Mouse (Mus musculus) C2C12 (cell line): Measurements from ENCODE around the gene Pcsk2. TPM values are rescaled to one million over a fixed set of nuclear protein-coding genes. Genes with fewer than 3 reads are reported as not detected.

Experiments used
- H3K27me3 ChIP-seq: one replicate; pipeline ENCODE4 v1.6.1; 2011; ENCODE audit not compliant: control insufficient read depth, insufficient read depth, insufficient read length
- H3K36me3 ChIP-seq: one replicate; pipeline ENCODE4 v1.6.1; 2011; ENCODE audit not compliant: control insufficient read depth, insufficient read depth
- H3K4me3 ChIP-seq: one replicate; pipeline ENCODE4 v1.5.1; 2011; ENCODE audit warnings: mild to moderate bottlenecking, control low read depth; ENCODE audit not compliant: poor library complexity, insufficient read depth, severe bottlenecking
- H3K79me2 ChIP-seq: one replicate; pipeline ENCODE4 v1.6.1; 2011; ENCODE audit not compliant: control insufficient read depth, insufficient read depth
- H3K79me3 ChIP-seq: one replicate; pipeline ENCODE4 v1.6.1; 2011; ENCODE audit warnings: low read depth, control low read depth
- H3ac ChIP-seq: one replicate; pipeline ENCODE3; 2011; ENCODE audit warnings: low read depth; ENCODE audit not compliant: control insufficient read depth, insufficient read length
- CEBPB ChIP-seq: IDR thresholded peaks from one replicate; pipeline ENCODE4 v1.6.1; 2011; ENCODE audit warnings: low read depth, mild to moderate bottlenecking, control low read depth, moderate library complexity
- CTCF ChIP-seq: IDR thresholded peaks from one replicate; pipeline ENCODE4 v1.5.1; 2011; ENCODE audit not compliant: control insufficient read depth, insufficient read depth, insufficient read length
- FOSL1 ChIP-seq: IDR thresholded peaks from one replicate; pipeline ENCODE4 v1.8.0; 2011; ENCODE audit warnings: mild to moderate bottlenecking, low read length; ENCODE audit not compliant: poor library complexity, insufficient read depth, severe bottlenecking
- MAX ChIP-seq: IDR thresholded peaks from one replicate; pipeline ENCODE4 v1.6.1; 2011; ENCODE audit warnings: mild to moderate bottlenecking, control low read depth
- MYOD1 ChIP-seq: IDR thresholded peaks from one replicate; pipeline ENCODE4 v1.6.1; 2011; ENCODE audit warnings: low read depth; ENCODE audit not compliant: control insufficient read depth, insufficient read length
- MYOG ChIP-seq: IDR thresholded peaks from one replicate; pipeline ENCODE4 v1.6.1; 2011; ENCODE audit not compliant: control insufficient read depth, insufficient read length; ENCODE audit errors: extremely low read depth
- USF1 ChIP-seq: IDR thresholded peaks from one replicate; pipeline ENCODE4 v1.6.1; 2011; ENCODE audit warnings: low read depth, mild to moderate bottlenecking, control low read depth, moderate library complexity
- polyA plus RNA-seq: library from polyadenylated mRNA; unstranded; fragments of >200 nt; fragmentation: generic; extraction: Trizol; gene quantifications from one replicate; pipeline ENCODE4 v1.2.1, GENCODE M21; 2012; ENCODE audit warnings: missing spikeins

The Pcsk2 gene
- polyA plus RNA-seq, 1 experiment: 0.07 TPM

GRCm38 (mm10) chr2:143614775-143615174, 68.8 kb downstream of the Pcsk2 start:
- Histone ChIP-seq H3K4me3 (no peak overlapping the region), H3K27me3 (no peaks in the 10 kb centered on the region), H3K79me3 (no peaks in the 10 kb centered on the region), H3K79me2 (no peaks in the 10 kb centered on the region), H3ac (no peak overlapping the region), H3K36me3 (no peaks in the 10 kb centered on the region)
- no peak for TF ChIP-seq CTCF
- no peak for TF ChIP-seq MAX
- TF ChIP-seq CEBPB: no peak
- no peak for TF ChIP-seq MYOG
- no peak for TF ChIP-seq USF1
- no peak for TF ChIP-seq FOSL1
- TF ChIP-seq MYOD1: no peak

GRCm38 (mm10) chr2:143620916-143621315, 75.0 kb downstream of the Pcsk2 start:
- H3K36me3 ChIP-seq: no peaks in the 10 kb centered on the region
- no peak overlapping the region for H3ac ChIP-seq
- TF ChIP-seq MYOG (no peak), MYOD1 (no peak), USF1 (no peak), CEBPB (no peak), MAX (no peak), CTCF (no peak), FOSL1 (no peak)
- H3K79me2 ChIP-seq: no peaks in the 10 kb centered on the region
- H3K4me3 ChIP-seq: no peak overlapping the region
- no peaks in the 10 kb centered on the region for H3K27me3 ChIP-seq
- H3K79me3 ChIP-seq: no peaks in the 10 kb centered on the region

- Histone ChIP-seq H3K27me3 (no peaks in the 10 kb centered on the region), H3ac (no peak overlapping the region), H3K36me3 (no peaks in the 10 kb centered on the region), H3K79me2 (no peaks in the 10 kb centered on the region), H3K79me3 (no peaks in the 10 kb centered on the region), H3K4me3 (no peak overlapping the region)
- TF ChIP-seq CTCF (no peak), MAX (no peak), FOSL1 (no peak)
These were observed 78.0 kb downstream of the Pcsk2 start for GRCm38 (mm10) chr2:143623916-143624315.

- Histone ChIP-seq H3K4me3 (no peak overlapping the region), H3K27me3 (no peaks in the 10 kb centered on the region), H3K36me3 (no peaks in the 10 kb centered on the region), H3K79me2 (no peaks in the 10 kb centered on the region), H3K79me3 (no peaks in the 10 kb centered on the region), H3ac (no peak overlapping the region)
- no peak for TF ChIP-seq MYOD1
- TF ChIP-seq MAX: no peak
- TF ChIP-seq CTCF: no peak
- TF ChIP-seq USF1: no peak
- no peak for TF ChIP-seq FOSL1
- no peak for TF ChIP-seq CEBPB
- no peak for TF ChIP-seq MYOG
These were observed 97.3 kb downstream of the Pcsk2 start for GRCm38 (mm10) chr2:143643305-143643704.

- H3ac ChIP-seq: no peak overlapping the region
- H3K4me3 ChIP-seq: no peak overlapping the region
- H3K79me2 ChIP-seq: no peaks in the 10 kb centered on the region
- H3K79me3 ChIP-seq: no peaks in the 10 kb centered on the region
- H3K36me3 ChIP-seq: no peaks in the 10 kb centered on the region
- H3K27me3 ChIP-seq: no peaks in the 10 kb centered on the region
- TF ChIP-seq MYOG: no peak
- TF ChIP-seq CEBPB: no peak
- TF ChIP-seq MYOD1: no peak
- no peak for TF ChIP-seq FOSL1
- no peak for TF ChIP-seq USF1
- TF ChIP-seq MAX: no peak
- no peak for TF ChIP-seq CTCF
These were observed 98.4 kb downstream of the Pcsk2 start for GRCm38 (mm10) chr2:143644374-143644773.

GRCm38 (mm10) chr2:143646001-143646400, 100.0 kb downstream of the Pcsk2 start:
- Histone ChIP-seq H3K36me3 (no peaks in the 10 kb centered on the region), H3K79me2 (no peaks in the 10 kb centered on the region), H3ac (no peak overlapping the region), H3K4me3 (no peak overlapping the region), H3K27me3 (no peaks in the 10 kb centered on the region), H3K79me3 (no peaks in the 10 kb centered on the region)
- TF ChIP-seq USF1 (no peak), MAX (no peak), MYOD1 (no peak), MYOG (no peak), CEBPB (no peak), FOSL1 (no peak), CTCF (no peak)
